In genomic region chr17:73175720-73176119, GRCm38 (mm10) we compare ENCODE assay signal across 18 mouse cellular contexts.
DNase-seq lines count a peak whose midpoint lies in the region; ATAC-seq lines count a peak whose summit lies in the region.
"Had no signal": no experiment of that assay in that cellular context is flagged by ENCODE, and none has a peak within 500 bp of the region (broad histone marks: within the 10 kb centered on the region; RNA-seq: fewer than 3 reads in every experiment).

No protein-coding gene starts in this region.

- no peak overlapping the region for H3K27ac ChIP-seq in limb, embryonic 10.5 days
- H3K27ac ChIP-seq: embryonic facial prominence, embryonic 10.5 days; embryonic facial prominence, embryonic 12.5 days; forebrain, embryonic 13.5 days; forebrain, embryonic 15.5 days had no signal

- WGBS in limb, embryonic 10.5 days, result 82% methylated on average over 5 of the region's 5 CpGs

- no peaks in the 10 kb centered on the region for H3K27me3 ChIP-seq in limb, embryonic 10.5 days (ENCODE audit: low read depth, poor library complexity, severe bottlenecking)
- H3K27me3 ChIP-seq: embryonic facial prominence, embryonic 12.5 days; forebrain, embryonic 13.5 days; forebrain, embryonic 15.5 days had no signal

- H3K36me3 ChIP-seq in limb, embryonic 10.5 days, result peaks cover under 1% of the 10 kb centered on the region
- H3K36me3 ChIP-seq: forebrain, embryonic 15.5 days had no signal

- peak; percentile 56 for ATAC-seq in CD4-positive, CD25-positive, alpha-beta regulatory T cell, adult 4 months
- peak; percentile 29 for ATAC-seq in inflammation-experienced regulatory T-cells, adult 6 months
- ATAC-seq: forebrain, embryonic 13.5 days; forebrain, embryonic 15.5 days; forebrain, postnatal 0 days had no signal

- H3K4me1 ChIP-seq in limb, embryonic 10.5 days, result no peaks in the 10 kb centered on the region
- H3K4me1 ChIP-seq: embryonic facial prominence, embryonic 10.5 days; embryonic facial prominence, embryonic 12.5 days; forebrain, embryonic 13.5 days; forebrain, embryonic 15.5 days had no signal

- no peaks in the 10 kb centered on the region for H3K9me3 ChIP-seq in limb, embryonic 10.5 days (replicated peaks)
- H3K9me3 ChIP-seq: embryonic facial prominence, embryonic 10.5 days; embryonic facial prominence, embryonic 12.5 days; forebrain, embryonic 13.5 days; forebrain, embryonic 15.5 days had no signal

- no peak overlapping the region for H3K4me3 ChIP-seq in limb, embryonic 10.5 days
- H3K4me3 ChIP-seq: embryonic facial prominence, embryonic 10.5 days; embryonic facial prominence, embryonic 12.5 days; forebrain, embryonic 13.5 days; forebrain, embryonic 15.5 days had no signal

- peak; percentile 4 for DNase-seq in retina, embryonic 14.5 days (ENCODE audit: low spot score)
- no peak for DNase-seq in retina, postnatal 1 day
- no peak for DNase-seq in limb, embryonic 10.5 days (ENCODE audit: low spot score)
- no peak for DNase-seq in cerebellum, adult 9-11 months
- DNase-seq: adrenal gland, adult 8-10 months; adrenal gland, postnatal 25 days; cerebellum, adult 11 months; cerebellum, adult 18-20 months; cerebellum, adult 8-10 months; cerebellum, postnatal 10 days; cerebellum, postnatal 25 days; forebrain, postnatal 0 days had no signal
